Mouse (Mus musculus) heart, adult 8-10 months (tissue): Measurements from ENCODE around the gene Prrg4. TPM values are rescaled to one million over a fixed set of nuclear protein-coding genes. Genes with fewer than 3 reads are reported as not detected.
"Not testable (repeated sequence)": the region's sequence is repeated elsewhere in the genome, so short reads cannot be mapped to it uniquely, and the experiment has no call there.

ENCODE experiments used
- DNase-seq: peaks from one replicate; pipeline ENCODE4 v3.0.0; 2022; ENCODE audit warnings: low spot score
- total RNA-seq, 4 experiments: library from RNA; stranded (reverse); gene quantifications; 2 replicates each; pipeline ENCODE4 v1.2.4; 2022

Gene Prrg4
- total RNA-seq: 1 to 10 TPM in 2 of 4 experiments, under 1 TPM in 2; 0.65 to 1.4 (median 0.99) TPM

DNA sequence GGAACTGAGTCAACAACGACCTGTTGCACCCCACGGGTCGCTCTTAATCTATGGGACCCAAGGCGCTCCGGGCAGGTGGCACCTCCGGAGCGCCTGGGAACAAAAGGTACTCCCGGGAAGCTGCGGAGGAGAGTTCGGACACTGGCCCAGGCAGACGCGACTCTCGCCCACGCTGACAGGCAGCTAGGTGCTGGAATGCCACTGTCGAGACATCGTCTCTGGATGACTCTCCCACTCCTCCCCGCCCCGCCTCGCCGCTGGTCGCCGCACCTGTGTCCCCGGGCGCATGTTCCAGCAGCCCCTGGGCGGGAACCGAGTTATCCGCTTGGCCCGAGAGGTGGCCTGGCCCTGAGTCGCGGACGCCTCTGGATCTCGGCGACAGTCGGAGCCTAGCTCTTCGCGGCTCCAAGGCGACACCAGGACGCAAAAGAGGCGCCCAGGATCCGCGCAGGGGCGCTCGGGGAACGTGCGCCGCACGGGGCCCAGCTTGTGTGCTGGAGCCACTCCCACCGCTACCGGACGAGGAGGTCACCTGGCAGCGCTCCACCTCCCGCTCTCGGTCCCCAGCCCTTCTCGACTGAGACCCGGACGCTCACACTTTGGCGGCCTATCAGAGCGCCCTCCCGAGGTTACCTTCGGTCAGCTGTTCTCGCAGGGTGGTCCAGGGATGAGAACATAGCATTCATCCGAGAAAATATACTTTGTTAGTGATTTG, at the start of gene Prrg4:
Prrg4 (minus strand) TSS at position 601 of the 715 bp plus-strand sequence.
- peak; percentile 47 for DNase-seq

DNA sequence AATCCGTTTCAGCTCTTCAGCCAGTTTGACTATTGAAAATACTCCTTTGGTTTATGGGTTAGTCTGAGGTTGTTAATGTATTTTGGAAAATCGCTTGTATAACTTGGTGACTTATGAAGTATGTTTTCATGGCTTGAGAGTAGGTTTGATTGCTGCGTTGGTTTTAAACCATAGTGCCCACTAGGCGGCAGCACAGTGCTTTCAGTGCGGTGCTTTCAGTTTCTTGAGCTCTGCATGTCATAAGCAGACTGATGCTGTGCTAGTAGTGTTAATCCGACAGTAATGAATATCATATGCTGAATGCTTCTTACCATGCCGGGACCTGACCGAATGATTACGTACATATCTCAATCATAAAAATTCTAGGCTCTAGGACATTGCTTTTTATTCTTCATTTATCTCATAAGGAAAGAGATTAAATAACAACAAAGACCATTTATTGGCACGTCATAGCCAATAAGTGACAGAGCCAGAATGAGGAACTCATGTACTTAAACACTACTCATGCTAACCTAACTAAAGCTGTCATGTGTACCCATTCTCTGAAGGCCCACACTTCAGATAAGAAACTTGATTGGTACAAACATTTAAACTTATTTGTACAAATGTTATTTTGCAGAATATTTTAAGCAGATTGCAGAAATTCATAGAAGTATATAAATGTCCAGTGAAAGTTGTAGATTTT, 38.3 kb upstream of the Prrg4 start:
- peak; percentile 68 for DNase-seq

DNA sequence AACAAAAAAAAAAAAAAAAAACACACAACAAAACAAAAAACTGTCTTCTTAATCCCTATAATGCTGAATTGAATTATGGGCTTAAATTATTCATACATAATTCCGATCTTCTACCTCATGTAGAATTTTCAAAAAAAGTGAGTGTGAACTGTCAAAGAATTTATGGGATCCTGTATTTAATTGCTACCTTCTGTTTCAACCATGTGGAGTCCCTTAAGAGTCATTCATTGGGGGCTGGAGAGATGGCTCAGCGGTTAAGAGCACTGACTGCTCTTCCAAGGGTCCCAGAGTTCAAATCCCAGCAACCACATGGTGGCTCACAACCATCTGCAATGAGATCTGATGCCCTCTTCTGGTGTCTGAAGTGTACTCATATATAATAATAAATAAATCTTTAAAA, 37.7 kb upstream of the Prrg4 start:
- not testable (repeated sequence) for DNase-seq

DNA sequence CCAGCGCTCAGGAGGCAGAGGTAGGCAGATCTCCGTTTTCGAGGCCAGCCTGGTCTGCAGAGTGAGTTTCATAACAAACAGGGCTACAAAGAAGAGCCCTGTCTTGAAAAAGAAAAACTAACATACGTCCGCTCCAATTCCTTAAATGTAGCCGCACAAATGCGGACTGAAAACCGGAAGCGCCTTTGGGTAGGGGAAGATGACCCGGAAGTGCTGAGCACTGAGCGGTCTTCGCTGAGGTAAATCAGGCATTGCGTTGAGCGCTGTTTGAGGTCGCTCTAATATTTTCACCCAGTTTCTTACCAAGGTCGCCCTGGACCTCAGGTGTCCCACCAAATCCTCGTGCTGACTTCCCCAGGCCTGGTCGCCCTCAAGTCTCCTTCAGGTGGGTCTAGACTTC, 36.4 kb upstream of the Prrg4 start:
- DNase-seq: no peak

DNA sequence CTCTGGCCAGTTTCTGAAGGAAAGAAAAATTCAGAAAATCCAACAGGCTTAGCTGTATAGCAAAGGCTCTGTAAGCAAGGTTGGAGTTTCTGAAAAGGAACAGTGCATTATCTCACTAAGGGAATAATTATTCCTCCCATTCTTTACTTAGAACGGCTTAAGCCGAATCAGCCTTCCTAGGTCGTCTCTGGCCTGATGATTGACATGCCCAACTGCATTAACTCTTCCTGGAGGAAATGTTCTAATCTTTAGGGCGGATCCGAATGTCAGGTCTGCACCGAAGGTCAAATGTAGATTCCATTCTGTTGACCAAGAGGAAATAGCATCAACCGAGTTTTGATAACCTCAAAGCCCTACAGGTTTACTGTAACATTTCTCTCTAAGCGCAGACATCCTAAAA, 29.1 kb upstream of the Prrg4 start:
- no peak for DNase-seq

DNA sequence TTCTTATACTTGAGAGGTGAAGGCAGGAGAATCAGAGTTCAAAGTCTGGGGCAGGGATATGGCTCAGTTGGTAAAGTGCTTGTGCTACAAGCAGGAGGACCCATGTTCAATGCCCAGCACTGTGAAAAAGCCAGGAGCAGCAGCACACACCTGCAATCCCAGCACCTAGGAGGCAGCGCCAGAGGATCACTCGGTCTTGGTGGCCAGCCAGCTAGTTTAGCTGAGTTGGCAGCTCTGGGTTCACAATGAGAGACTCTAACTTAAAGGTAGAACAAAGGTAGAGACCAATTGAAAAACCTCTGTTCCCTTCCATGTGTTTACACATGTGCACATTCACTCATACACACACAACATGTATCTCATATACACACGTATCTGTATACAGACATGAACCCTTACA, 19.4 kb upstream of the Prrg4 start:
- DNase-seq: no peak

DNA sequence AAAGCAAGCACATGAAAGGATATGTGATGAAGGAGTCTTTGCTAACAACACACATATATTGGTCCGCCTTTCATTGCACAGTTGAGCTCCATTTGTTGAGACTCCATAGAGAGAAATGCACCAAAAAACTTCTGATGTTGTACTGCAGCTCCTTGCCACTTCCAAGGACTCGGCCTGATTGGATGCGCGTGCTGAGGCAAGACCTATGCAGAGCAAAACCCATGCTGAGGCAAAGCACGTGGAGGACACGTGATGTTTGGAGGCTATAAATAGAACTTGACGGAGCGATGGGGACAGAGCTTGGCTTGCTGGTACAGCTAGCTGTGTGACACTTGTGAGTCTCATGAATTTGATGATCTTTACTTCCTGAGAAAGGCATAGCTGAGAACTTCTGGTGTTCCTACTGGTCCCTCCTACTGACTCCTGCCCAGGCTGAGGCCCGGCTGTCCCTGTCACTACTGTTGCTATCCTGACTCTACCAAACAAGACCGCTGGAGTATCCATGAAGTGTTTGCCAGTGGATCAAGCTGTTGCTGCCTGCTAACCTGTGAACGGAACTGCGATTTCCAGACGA, 17.7 kb upstream of the Prrg4 start, which contains the start of gene Ccdc73:
Ccdc73 (plus strand) TSS at position 524 of the 574 bp plus-strand sequence.
- DNase-seq: no peak

DNA sequence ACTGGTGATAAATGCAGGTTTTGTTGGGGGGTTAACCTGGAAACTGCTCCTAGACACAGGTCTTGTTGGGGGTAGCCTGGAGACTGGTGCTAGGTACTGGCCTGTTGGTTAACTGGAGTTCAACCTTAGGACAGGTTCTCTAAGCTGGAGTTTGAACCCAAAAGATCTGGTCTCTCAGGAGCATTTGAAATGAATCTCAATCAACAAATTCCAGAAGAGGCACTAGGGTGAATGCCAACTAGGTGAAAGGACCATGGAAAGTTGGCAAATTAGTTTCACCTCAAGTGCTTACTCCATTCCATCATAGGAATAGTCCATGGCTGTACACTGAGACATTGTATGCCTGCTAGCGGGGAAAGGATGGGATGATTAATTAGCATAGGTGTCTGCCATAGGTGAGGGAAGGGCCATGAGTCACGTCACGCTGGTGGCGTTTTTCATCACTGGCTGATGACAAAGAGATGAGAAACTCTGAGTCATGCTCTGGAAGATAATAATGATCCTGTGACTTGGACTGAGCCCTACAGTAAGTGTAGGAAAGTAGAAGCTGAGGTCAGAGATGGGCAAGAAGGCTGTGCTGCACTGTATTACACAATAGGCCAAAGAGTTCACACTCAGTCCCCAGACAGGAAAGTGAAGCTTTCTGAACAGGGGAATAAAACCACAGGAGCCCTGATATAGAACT, 14.6 kb upstream of the Prrg4 start:
- no peak for DNase-seq

DNA sequence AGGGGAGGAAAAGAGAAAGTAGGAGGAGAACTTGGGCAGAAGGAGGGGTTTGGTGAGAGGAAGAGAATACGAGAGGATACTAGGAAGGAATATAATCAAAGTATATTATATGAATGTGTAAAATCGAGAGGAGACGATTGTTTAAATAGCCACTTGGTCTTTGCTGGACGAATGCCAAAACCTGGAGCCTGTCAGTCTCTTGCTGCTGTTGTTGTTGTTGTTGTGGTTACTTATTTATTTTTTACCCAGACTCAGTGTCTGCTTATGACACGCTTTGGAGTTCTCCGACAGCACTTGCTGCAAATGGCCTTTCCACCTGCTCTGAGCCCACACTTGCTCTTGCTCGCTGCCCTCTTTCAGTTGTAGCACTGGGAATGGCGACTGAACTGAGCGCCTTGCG, 10.8 kb upstream of the Prrg4 start:
- no peak for DNase-seq

DNA sequence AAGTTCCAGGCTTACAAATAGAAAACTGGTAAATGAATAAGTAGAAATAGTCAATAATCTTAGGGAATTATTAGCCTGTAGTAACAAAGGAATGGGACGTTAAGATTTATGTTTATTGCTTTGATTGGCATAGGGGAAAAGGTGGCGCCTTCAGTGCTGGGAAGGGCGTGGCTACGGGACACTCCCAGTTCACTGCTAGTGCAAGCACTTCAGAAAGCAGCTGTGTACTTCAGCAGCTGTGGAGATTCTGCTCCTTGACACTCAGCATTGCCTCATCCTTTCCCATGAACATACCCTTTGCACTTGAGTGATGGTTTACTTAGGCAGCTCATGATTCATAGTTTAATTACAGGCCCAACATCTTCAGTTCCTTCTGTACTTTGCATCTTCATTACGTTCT, 9.4 kb upstream of the Prrg4 start:
- no peak for DNase-seq

DNA sequence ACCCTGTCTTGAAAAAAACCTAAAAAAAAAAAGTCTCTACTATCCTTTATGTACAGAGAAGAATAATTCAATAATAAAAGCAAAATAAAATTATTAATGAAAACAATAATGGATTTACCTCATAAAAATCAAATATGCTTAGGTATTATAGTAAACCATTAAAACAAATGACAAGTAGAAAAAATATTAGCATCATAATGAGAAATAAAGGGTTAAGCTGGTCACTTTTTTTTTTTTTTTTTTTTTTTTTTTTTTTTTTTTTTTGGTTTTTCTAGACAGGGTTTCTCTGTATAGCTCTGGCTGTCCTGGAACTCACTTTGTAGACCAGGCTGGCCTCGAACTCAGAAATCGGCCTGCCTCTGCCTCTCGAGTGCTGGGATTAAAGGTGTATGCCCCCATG, 8.4 kb upstream of the Prrg4 start:
- not testable (repeated sequence) for DNase-seq

DNA sequence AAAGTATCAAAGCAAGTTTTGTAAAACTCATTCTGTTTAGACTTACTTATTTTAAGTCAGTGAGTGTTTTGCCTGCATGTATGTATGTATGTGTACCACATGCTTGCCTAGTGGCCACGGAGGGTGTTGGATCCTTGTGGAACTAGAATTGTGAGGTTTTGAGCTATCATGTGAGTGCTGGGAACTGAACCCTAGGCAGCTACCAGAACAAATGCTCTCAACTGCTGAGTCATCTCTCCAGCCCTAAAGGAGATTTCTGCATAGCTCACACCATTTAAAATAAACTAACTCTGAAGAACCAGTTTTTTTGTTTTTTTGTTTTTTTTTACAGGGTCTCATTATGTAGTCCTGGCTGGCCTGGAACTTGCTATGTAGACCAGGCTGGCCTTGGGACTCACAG, 6.5 kb upstream of the Prrg4 start:
- no peak for DNase-seq

DNA sequence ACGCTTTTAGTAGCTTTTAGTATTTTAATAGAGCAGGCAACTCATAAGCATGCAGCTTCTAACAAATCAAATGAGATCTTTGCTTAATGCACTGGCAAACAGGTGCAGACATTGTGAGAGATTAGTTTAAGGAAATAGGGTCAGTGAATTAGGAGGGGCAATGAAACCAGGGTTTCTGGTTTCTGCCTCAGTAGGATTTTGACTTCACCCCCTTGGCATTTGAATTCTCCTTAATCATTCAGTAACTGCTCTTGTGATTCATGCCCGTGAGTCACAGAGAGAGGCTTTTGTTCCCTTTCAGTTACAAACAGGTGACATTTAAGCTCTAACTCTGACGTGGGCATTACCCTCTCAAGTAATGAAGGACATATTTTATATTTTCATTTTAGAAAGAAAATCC, 6.1 kb upstream of the Prrg4 start:
- no peak for DNase-seq

DNA sequence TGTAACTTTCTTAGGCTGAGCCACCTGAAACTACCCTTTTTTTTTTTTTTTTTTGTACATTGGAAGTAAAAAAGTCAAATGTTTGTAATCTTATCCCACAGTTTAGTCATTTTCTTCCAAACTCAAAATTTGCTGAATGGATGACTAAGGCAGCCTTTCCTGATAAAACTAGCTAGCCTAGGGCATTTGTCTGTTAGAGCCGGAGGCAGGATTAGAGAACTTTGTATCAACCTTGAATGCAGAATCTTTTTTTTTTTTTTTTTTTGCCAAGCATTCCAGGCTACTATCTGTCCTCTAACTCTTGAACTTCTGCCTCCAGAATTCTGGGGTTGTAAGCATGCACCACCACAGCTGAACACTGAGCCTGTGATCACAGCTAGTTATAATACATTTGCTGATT, 5.2 kb upstream of the Prrg4 start:
- no peak for DNase-seq

DNA sequence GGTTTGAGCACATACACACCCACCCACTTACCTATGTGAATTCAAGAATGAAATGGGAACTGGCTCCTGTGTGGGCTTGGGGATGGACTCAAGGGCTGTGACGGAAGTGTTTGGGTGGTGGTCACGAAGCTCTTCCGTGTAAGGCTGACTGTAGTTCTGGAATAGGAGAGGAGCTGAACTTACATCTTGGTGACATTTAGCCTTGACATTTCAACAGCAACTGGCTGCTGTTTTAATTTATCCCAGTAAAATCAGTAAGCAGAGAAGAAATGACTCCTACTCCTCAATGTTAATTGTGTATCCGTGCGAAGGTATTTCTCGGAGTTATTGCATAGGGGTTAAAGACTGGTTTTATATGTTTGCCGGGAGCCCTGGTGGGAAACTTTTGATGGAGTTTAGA, 2.9 kb upstream of the Prrg4 start:
- DNase-seq: no peak

DNA sequence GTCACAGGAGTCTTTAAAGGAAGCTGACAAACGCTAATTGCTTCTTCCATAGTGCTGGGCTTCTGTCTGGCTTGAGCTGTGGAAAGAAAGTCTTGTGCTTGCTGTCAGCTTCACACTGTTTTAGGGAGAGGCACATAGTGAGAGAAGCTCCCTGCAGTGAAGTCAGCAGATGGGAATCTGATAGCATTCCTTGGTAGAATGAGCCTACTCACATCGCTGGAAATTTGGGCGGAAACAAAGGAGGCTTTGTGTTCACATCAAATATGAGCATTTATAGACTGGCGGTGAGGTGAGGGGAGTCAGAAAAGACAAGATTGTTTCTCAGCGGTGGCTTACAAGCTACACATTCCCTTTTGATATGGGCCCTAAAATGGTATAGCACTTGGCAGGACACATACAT, 2.0 kb upstream of the Prrg4 start:
- DNase-seq: no peak

DNA sequence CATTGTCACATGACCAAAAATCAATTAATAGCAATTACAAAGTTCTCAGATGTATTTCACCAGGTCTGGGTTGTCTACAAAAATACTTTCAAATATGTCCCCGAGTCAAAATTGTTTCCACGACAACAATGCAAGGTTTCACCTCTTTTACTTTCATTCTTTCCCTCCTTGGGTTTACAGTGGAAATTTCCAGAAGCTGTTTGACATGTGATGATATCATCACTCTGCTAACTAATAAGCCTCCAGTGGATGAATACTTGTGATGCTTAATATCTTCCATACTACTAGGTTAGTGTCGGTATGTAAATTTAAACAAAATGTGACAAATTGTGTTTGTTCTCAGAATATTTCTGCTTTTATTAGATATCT, 299 bp upstream of the Prrg4 start:
- no peak for DNase-seq

DNA sequence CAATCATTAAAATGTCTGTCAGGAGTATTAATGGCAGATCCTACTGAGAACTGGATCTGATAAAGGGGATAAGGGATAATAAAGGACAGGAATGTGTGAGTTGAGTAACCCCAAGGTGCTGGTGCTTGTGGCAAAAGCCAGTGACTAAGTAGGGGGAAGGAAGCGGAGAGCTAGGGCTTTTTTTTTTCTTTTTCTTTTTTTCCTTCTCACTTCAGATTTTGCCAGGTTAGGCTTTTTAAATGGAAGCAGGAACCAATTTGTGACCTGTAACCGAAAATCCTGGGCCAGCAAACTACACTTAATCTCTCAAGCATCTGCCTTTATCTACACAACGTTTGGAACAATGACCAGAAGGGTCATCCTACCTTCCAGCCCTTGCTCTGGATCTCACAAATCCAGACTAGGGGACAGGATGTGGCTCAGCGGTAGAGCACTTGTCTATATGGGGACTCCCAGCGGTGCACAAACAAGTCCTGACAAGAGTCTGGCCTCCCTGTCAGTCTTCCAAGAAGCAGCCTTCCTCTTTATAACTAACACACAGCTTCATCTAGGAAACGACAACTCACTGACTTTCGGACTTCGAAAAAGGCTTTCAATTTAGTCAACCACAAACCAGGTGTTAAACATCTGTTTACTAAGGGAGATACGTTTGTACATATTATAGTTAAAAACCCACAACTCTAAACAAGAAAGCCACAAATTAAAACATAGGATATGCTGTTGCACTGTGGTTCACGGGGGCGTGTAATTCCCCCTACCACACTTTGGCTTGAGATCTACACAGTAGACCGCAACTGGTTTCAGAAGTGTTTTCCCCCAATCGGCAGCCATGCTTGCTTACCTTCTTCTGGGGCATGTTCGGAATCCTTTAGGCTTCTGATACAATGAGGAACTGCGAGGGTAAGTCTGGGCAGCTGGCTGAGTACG, 1.2 kb downstream of the Prrg4 start:
- no peak for DNase-seq

DNA sequence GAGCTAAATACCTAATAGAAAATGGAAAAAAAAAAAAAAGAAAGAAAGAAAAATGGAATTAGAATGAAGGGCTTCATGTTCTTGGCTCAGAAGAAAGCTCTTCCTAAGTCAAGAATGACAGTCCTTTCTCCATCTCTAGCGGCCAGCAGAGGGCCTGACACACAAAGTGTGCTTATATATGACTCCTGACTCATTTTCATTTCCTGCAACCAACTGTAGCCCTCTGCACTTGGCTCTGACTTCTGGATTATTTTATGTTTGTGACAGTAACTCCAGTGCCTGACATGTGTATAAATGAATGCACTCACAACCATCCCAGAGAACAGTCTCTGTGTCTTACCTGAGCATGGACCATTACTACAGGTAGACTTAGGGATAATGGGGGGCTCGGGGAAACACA, 2.0 kb downstream of the Prrg4 start:
- DNase-seq: no peak

DNA sequence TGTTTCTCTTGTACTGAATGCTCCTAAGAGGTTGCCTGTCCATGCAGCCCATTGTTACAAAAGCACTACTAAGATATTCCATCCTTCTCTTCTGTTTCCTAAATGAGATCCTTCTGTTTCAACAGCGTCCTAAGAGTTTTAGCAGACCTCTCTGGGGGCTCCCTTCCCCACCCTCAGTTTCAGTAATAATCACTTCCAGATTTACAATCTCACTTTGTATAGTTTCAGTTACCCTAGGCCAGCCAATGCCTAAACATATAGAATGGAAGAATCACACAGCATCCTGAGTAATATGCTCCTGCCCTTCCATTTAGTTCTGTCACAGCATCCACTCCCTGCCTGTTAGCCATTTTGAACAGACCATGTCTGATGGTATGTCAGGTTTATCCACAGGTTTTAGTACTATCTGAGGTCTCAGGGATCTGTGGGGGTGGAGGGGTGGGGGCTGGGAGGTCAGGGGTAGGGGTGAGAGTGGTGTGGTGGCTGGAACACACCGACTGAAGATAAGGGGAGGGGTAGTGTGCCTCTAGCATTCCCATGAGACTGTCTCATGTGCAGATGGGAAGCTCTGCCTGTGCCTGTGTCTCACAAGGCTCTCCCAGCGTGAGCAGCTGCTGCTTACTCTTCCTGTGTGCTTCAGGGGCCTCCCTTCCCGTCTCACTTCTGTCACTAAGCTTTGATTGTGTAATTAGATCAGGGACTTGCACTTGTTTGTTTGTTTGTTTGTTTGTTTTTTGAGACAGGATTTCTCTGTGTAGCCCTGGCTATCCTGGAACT, 2.9 kb downstream of the Prrg4 start:
- DNase-seq: no peak

DNA sequence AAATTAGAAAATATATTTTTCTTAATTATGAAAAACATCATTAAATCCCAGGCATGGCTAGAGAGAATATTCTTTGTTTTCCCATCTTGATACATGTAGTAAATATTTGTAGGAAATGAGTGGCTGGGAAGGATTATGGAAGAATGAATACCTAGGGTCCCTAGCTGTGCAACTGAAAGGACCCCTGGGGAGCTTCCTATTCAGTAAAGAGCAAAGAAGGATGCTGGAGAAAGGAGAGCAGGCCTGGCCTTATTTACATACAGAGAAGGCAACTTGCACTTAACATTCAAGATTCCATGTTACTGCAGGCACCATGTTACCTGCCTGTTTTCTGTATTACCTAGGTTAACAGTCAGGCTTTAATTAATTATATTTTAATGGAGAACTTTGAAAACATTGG, 7.1 kb downstream of the Prrg4 start:
- DNase-seq: no peak
